Mouse (Mus musculus) forebrain, embryonic 13.5 days (tissue): ENCODE data around the gene Ank2. TPM values are rescaled to one million over a fixed set of nuclear protein-coding genes. Genes with fewer than 3 reads are reported as not detected.

Experiments
- ATAC-seq: fragments of 200-750 bp; cut with Nextera tagmentation; 2 replicates; pipeline ENCODE4 v1.8.0; 2017
- H3K27ac ChIP-seq: fragments of 300-500 bp; sonication (generic); 2 replicates; pipeline ENCODE4 v1.5.1; 2015; ENCODE audit warnings: inconsistent platforms, mild to moderate bottlenecking, moderate library complexity
- H3K27me3 ChIP-seq: fragments of 300-500 bp; sonication (generic); 2 replicates; pipeline ENCODE4 v1.6.1; 2015; ENCODE audit warnings: mild to moderate bottlenecking, inconsistent platforms
- H3K36me3 ChIP-seq: fragments of 300-500 bp; sonication (generic); 2 replicates; pipeline ENCODE4 v1.6.1; 2015; ENCODE audit warnings: mild to moderate bottlenecking, inconsistent platforms; ENCODE audit not compliant: poor library complexity, severe bottlenecking
- H3K4me1 ChIP-seq: fragments of 300-500 bp; sonication (generic); 2 replicates; pipeline ENCODE4 v1.6.1; 2015; ENCODE audit warnings: inconsistent platforms
- H3K4me2 ChIP-seq: fragments of 300-500 bp; sonication (generic); 2 replicates; pipeline ENCODE4 v1.6.1; 2015; ENCODE audit warnings: inconsistent platforms, mild to moderate bottlenecking, moderate library complexity
- H3K4me3 ChIP-seq: fragments of 300-500 bp; sonication (generic); 2 replicates; pipeline ENCODE4 v1.5.1; 2015; ENCODE audit warnings: mild to moderate bottlenecking, inconsistent platforms
- H3K9ac ChIP-seq: fragments of 300-500 bp; sonication (generic); 2 replicates; pipeline ENCODE4 v1.6.1; 2015; ENCODE audit warnings: mild to moderate bottlenecking, inconsistent platforms
- H3K9me3 ChIP-seq: fragments of 300-500 bp; sonication (generic); replicated peaks from 2 replicates; pipeline ENCODE4 v1.6.1; 2016; ENCODE audit warnings: inconsistent platforms
- WGBS: fragments of 180-500 bp; shearing (Covaris S2); methylation state at CpG from one replicate; pipeline ENCODE4 v1.1.7; 2015; 5-methylcytosine and 5-hydroxymethylcytosine counted together
- polyA plus RNA-seq: library from polyadenylated mRNA; unstranded; fragments of >200 nt; fragmentation: Nextera tagmentation; extraction: Ambion mirVana; gene quantifications from 2 replicates; pipeline ENCODE4 v1.2.1, GENCODE M21; 2015

Gene Ank2
- polyA plus RNA-seq, 1 experiment from 2014 or later = 125 TPM

- H3K4me2 ChIP-seq = no peak overlapping the region
- no peaks in the 10 kb centered on the region for H3K27me3 ChIP-seq
- no peaks in the 10 kb centered on the region for H3K9me3 ChIP-seq
- peaks cover 3% of the 10 kb centered on the region; the same call in 1 of the 2 replicates for H3K4me1 ChIP-seq
- H3K9ac ChIP-seq = no peak overlapping the region
- H3K27ac ChIP-seq = no peak overlapping the region
- no peaks in the 10 kb centered on the region for H3K36me3 ChIP-seq
- 50% methylated on average over 2 of the region's 2 CpGs for WGBS
- H3K4me3 ChIP-seq = no peak overlapping the region
- no peak for ATAC-seq
Observed at GRCm38 (mm10) chr3:127139638-127140037, 359.5 kb downstream of the Ank2 start.

DNA sequence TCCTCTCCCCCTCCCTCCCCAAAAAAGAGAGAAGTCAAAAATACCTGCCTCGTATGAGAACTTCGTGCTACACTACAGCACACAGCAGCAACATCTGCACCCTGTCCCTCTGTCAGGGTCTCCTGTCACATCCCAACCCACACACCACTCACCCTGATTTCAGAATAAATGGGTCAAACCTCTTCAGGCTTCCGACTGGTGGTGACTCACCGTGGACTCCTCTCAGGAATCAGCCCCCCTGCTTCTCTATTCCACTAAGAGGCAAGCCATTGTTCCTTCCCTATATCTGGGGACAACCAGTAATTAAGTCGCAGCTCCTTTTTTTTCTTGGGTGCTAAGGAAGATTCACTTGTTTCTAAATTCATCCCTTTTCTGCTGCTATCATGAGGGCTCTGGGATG is 361.6 kb downstream of the Ank2 start:
- Histone ChIP-seq H3K4me2 (no peak overlapping the region), H3K27me3 (no peaks in the 10 kb centered on the region), H3K4me1 (peaks cover 7% of the 10 kb centered on the region; the same call in 1 of the 2 replicates), H3K9ac (no peak overlapping the region), H3K36me3 (no peaks in the 10 kb centered on the region), H3K4me3 (no peak overlapping the region), H3K9me3 (no peaks in the 10 kb centered on the region), H3K27ac (no peak overlapping the region)
- ATAC-seq = peak; percentile 45; the same call in 1 of the 2 replicates
- 63% methylated on average over 5 of the region's 5 CpGs for WGBS

DNA sequence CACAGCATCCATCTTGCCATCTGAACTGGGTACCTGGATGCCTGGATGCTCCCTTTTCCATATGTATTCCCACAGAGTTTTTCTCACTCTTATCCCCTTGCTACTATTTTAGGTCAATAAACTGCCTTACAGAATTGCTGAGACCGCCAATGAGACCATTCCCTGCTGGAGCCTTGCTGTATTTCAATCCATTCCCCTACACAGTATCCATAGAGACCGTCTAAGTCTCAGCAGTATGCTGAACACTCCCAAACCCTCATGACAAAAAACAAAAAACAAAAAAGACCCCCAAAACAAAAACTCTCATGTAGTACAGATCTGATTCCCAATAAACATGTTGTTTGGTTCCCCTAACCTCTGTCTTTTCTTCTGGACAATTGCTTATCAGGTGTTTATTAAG is 365.1 kb downstream of the Ank2 start:
- WGBS = 57% methylated on average over 2 of the region's 2 CpGs
- Histone ChIP-seq H3K27me3 (no peaks in the 10 kb centered on the region), H3K27ac (no peak overlapping the region), H3K9me3 (no peaks in the 10 kb centered on the region), H3K4me2 (no peak overlapping the region), H3K36me3 (no peaks in the 10 kb centered on the region), H3K4me3 (no peak overlapping the region), H3K4me1 (peaks cover 24% of the 10 kb centered on the region), H3K9ac (no peak overlapping the region)
- ATAC-seq = no peak

DNA sequence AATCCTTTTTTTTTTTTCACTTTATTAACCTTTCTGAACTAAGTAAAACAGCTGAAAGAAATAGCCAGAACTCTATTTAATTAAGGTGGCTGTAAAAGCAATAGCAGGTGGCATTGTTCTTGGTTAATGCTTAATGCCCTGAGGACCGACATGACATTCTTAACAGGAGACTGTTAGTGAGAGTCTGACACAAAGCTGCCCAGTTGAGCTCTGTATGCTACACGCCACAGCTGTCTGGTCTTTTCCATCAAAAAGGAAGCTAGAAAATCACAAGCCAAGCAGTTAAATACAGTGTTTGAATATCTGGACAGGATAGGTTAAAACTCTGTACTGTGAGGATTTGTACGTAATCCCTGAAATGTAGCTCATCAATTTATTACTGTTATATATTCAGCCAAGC is 368.1 kb downstream of the Ank2 start:
- no peaks in the 10 kb centered on the region for H3K36me3 ChIP-seq
- no peak overlapping the region for H3K4me2 ChIP-seq
- H3K4me1 ChIP-seq = peaks cover 21% of the 10 kb centered on the region
- H3K4me3 ChIP-seq = no peak overlapping the region
- no peaks in the 10 kb centered on the region for H3K9me3 ChIP-seq
- H3K27me3 ChIP-seq = no peaks in the 10 kb centered on the region
- no peak for ATAC-seq
- no peak overlapping the region for H3K9ac ChIP-seq
- WGBS = 16% methylated on average over 3 of the region's 3 CpGs
- H3K27ac ChIP-seq = no peak overlapping the region

- peaks cover 21% of the 10 kb centered on the region for H3K4me1 ChIP-seq
- no peak overlapping the region for H3K4me2 ChIP-seq
- H3K9me3 ChIP-seq = no peaks in the 10 kb centered on the region
- no peaks in the 10 kb centered on the region for H3K36me3 ChIP-seq
- H3K4me3 ChIP-seq = no peak overlapping the region
- no peak overlapping the region for H3K9ac ChIP-seq
- WGBS = 23% methylated on average over 12 of the region's 12 CpGs
- no peaks in the 10 kb centered on the region for H3K27me3 ChIP-seq
- ATAC-seq = no peak
- no peak overlapping the region for H3K27ac ChIP-seq
Observed at GRCm38 (mm10) chr3:127130167-127130770, 368.9 kb downstream of the Ank2 start.

- no peak overlapping the region for H3K4me2 ChIP-seq
Observed at GRCm38 (mm10) chr3:127129750-127130149, 369.4 kb downstream of the Ank2 start.

DNA sequence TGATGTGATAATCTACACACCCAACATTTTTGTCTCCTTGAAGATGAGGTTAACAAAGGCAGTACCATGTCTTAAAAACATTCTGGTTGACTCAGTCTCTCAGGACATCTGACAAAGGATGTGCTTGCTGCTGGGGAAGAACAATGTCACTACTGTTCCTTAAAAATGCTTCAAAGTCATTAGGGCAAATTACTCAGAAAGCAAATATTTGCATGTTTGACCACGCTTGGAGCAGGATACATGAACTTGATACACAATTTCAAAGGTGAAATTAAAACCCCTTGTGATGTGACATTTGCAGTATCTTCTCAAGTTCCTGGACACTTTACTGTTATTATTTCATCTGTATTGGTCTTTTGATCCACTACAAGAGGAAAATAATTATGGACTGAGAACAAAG is 371.5 kb downstream of the Ank2 start:
- 61% methylated on average over 1 of the region's 1 CpGs for WGBS
- ATAC-seq = no peak
- Histone ChIP-seq H3K27ac (no peak overlapping the region), H3K9me3 (no peaks in the 10 kb centered on the region), H3K36me3 (no peaks in the 10 kb centered on the region), H3K9ac (no peak overlapping the region), H3K4me1 (peaks cover 30% of the 10 kb centered on the region), H3K4me2 (no peak overlapping the region), H3K27me3 (no peaks in the 10 kb centered on the region), H3K4me3 (no peak overlapping the region)

More at GRCm38 (mm10) chr3:127129750-127130149, 369.4 kb downstream of the Ank2 start:
- Histone ChIP-seq H3K27me3 (no peaks in the 10 kb centered on the region), H3K4me1 (peaks cover 23% of the 10 kb centered on the region), H3K4me3 (no peak overlapping the region), H3K9ac (no peak overlapping the region), H3K27ac (no peak overlapping the region), H3K9me3 (no peaks in the 10 kb centered on the region), H3K36me3 (no peaks in the 10 kb centered on the region)
- ATAC-seq = no peak
- WGBS = 39% methylated on average over 1 of the region's 1 CpGs

GRCm38 (mm10) chr3:127126220-127126619 is 372.9 kb downstream of the Ank2 start:
- H3K4me3 ChIP-seq = no peak overlapping the region
- H3K27ac ChIP-seq = no peak overlapping the region
- H3K9ac ChIP-seq = no peak overlapping the region
- H3K9me3 ChIP-seq = no peaks in the 10 kb centered on the region
- ATAC-seq = no peak
- H3K4me2 ChIP-seq = no peak overlapping the region
- 75% methylated on average over 3 of the region's 3 CpGs for WGBS
- no peaks in the 10 kb centered on the region for H3K36me3 ChIP-seq
- peaks cover 28% of the 10 kb centered on the region for H3K4me1 ChIP-seq
- H3K27me3 ChIP-seq = no peaks in the 10 kb centered on the region

DNA sequence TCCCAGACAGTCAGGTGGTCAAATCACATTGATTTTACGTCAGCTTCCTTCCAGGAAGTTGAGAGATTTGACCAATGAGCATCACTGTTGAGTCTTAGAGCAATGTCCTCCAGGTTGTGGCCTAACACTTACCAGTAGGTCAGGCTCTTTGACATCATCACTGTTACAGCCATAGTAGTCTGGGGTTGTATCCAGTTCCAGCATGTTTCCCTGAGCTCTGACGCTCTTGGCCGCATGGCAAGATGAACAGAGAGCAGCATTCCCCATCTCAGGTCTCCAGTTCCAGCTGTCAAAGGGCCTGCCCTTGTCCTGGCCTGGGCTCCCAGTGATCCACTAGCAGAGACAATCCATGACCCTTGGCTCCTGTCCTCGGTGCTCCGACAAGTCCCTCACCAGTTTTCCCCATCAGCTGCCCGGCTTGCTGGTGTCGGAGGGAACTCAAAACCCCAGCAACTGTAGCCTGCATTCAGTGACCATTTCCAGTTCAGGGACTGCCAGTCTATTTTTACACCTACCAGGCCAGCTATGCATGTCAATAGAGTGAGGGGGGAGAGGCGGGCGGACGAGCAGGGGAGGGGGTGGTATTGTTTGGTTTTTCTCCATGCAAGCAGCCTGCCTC is 374.7 kb downstream of the Ank2 start:
- Histone ChIP-seq H3K4me2 (no peak overlapping the region), H3K9me3 (no peaks in the 10 kb centered on the region), H3K27me3 (no peaks in the 10 kb centered on the region), H3K4me3 (no peak overlapping the region), H3K4me1 (peaks cover 13% of the 10 kb centered on the region), H3K36me3 (no peaks in the 10 kb centered on the region), H3K27ac (no peak overlapping the region; the same call in 1 of the 2 replicates), H3K9ac (no peak overlapping the region)
- 42% methylated on average over 10 of the region's 10 CpGs for WGBS
- peak; percentile 71 for ATAC-seq

GRCm38 (mm10) chr3:127123376-127123775 is 375.8 kb downstream of the Ank2 start:
- Histone ChIP-seq H3K27me3 (no peaks in the 10 kb centered on the region), H3K36me3 (no peaks in the 10 kb centered on the region), H3K4me2 (no peak overlapping the region), H3K9ac (no peak overlapping the region), H3K4me3 (no peak overlapping the region), H3K27ac (no peak overlapping the region), H3K9me3 (no peaks in the 10 kb centered on the region), H3K4me1 (peaks cover 13% of the 10 kb centered on the region)
- ATAC-seq = no peak
- WGBS = 70% methylated on average over 8 of the region's 8 CpGs

DNA sequence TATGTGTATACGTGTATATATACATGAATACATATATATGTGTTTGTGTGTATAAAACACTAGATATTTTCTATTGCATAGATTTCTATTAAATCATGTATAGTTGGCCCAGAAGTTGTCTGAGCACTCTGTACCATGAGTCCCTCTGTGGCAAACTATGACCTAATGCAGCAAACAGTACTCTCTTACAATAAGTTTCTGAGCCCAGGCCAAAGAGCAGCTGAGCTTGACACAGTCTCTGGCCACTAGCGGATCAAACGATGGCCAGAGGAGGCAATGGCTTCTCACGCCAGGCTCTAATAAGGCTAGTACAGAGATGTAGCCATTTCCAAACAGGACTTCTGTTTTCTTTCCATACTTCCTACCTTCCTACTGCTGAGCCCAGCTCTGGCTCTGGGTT is 380.4 kb downstream of the Ank2 start:
- H3K36me3 ChIP-seq = no peaks in the 10 kb centered on the region
- H3K27me3 ChIP-seq = no peaks in the 10 kb centered on the region
- no peak overlapping the region for H3K9ac ChIP-seq
- no peak overlapping the region for H3K4me2 ChIP-seq
- no peaks in the 10 kb centered on the region for H3K9me3 ChIP-seq
- H3K27ac ChIP-seq = no peak overlapping the region
- WGBS = 88% methylated on average over 4 of the region's 4 CpGs
- no peak overlapping the region for H3K4me3 ChIP-seq
- H3K4me1 ChIP-seq = peaks cover 5% of the 10 kb centered on the region; the same call in 1 of the 2 replicates
- ATAC-seq = no peak

DNA sequence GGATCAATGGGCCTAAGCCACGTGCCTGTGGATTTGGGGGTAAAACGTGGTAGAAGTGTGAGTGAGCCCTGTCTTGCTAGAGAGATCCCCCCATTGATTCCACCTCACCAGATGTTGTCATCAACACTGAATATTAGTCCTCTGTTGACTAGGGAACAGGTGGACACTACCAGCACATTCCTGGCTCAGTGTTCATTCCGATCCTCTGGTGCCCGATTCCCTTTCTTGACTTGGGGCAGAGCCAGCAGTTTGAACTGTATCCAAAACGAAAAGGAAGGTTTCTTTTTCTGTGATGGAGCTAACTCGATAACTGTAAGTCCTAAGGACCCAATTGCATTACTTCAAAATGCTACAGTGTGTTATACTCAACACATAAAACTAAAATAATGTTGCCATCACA is 382.9 kb downstream of the Ank2 start:
- Histone ChIP-seq H3K4me1 (0 out of 2 replicates have a peak, but pooled peaks cover 4% of the 10 kb centered on the region), H3K9me3 (no peaks in the 10 kb centered on the region), H3K4me3 (no peak overlapping the region), H3K36me3 (no peaks in the 10 kb centered on the region), H3K4me2 (no peak overlapping the region), H3K9ac (no peak overlapping the region), H3K27me3 (no peaks in the 10 kb centered on the region), H3K27ac (no peak overlapping the region)
- ATAC-seq = no peak
- 88% methylated on average over 6 of the region's 6 CpGs for WGBS

GRCm38 (mm10) chr3:127113238-127113637 is 385.9 kb downstream of the Ank2 start:
- Histone ChIP-seq H3K4me1 (0 out of 2 replicates have a peak, but pooled peaks cover 4% of the 10 kb centered on the region), H3K9ac (no peak overlapping the region), H3K9me3 (no peaks in the 10 kb centered on the region), H3K4me3 (no peak overlapping the region), H3K27me3 (no peaks in the 10 kb centered on the region), H3K4me2 (no peak overlapping the region), H3K27ac (no peak overlapping the region), H3K36me3 (no peaks in the 10 kb centered on the region)
- 87% methylated on average over 7 of the region's 7 CpGs for WGBS
- no peak for ATAC-seq
